In genomic region chr11:5803551-5803981, GRCm38 (mm10) we compare ENCODE assay signal across 9 mouse cellular contexts. TPM values are rescaled to one million over a fixed set of nuclear protein-coding genes. Genes with fewer than 3 reads are reported as not detected.
DNase-seq lines count a peak whose midpoint lies in the region; ATAC-seq and TF ChIP-seq lines count a peak whose summit lies in the region.
"Had no signal": no experiment of that assay in that cellular context is flagged by ENCODE, and none has a peak within 500 bp of the region (broad histone marks: within the 10 kb centered on the region; RNA-seq: fewer than 3 reads in every experiment).

Gene Pgam2, minus strand, starts transcription at chr11:5803733.

- H3K36me3 ChIP-seq in stomach, postnatal 0 days (ENCODE audit: control insufficient read depth, insufficient read depth, low read length), result peaks cover 7% of the 10 kb centered on the region

- TF ChIP-seq CTCF in brain, embryonic 14.5 days (IDR thresholded peaks at IDR 0.05; ENCODE audit: borderline replicate concordance, extremely low read depth, insufficient read depth, insufficient read length), result no peak
- TF ChIP-seq CTCF in stomach, postnatal 0 days (IDR thresholded peaks at IDR 0.05; ENCODE audit: low read depth), result no peak

- H3K4me2 ChIP-seq in stomach, postnatal 0 days (replicated peaks; ENCODE audit: low read depth), result no peak within 1 kb of the TSS

- WGBS in stomach, postnatal 0 days, result 45% methylated on average over 8 of the region's 8 CpGs

- no peak within 1 kb of the TSS for H3K27ac ChIP-seq in stomach, postnatal 0 days (replicated peaks)

- H3K4me3 ChIP-seq in stomach, postnatal 0 days (ENCODE audit: low read depth, low read length), result no peak within 1 kb of the TSS

- DNase-seq in layer of hippocampus, adult 18-20 months (ENCODE audit: low spot score in 2 of 2), result peak; percentile 36 to 41
- DNase-seq in layer of hippocampus, adult 9-10 months (ENCODE audit: low spot score), result no peak
- DNase-seq in brain, embryonic 14.5 days (ENCODE audit: low read depth), result peak; percentile 15
- peak; percentile 99 for DNase-seq in heart, adult 11 months
- peak; percentile 17 for DNase-seq in kidney, postnatal 14 days
- peak; percentile 16 for DNase-seq in stomach, postnatal 0 days (ENCODE audit: low spot score)
- DNase-seq in ovary, adult 18-20 months (ENCODE audit: low spot score), result no peak
- no peak for DNase-seq in thymus, postnatal 14 days

- H3K27me3 ChIP-seq in stomach, postnatal 0 days (ENCODE audit: control insufficient read depth, insufficient read depth, low read length), result no peaks in the 10 kb centered on the region
- H3K27me3 ChIP-seq: Patski had no signal

- TF ChIP-seq POLR2A in brain, embryonic 14.5 days (IDR thresholded peaks at IDR 0.05; ENCODE audit: borderline replicate concordance, extremely low read depth, insufficient read depth, insufficient read length, poor library complexity, severe bottlenecking), result no peak

- no peak within 1 kb of the TSS for H3K9ac ChIP-seq in stomach, postnatal 0 days (ENCODE audit: low read length)

- TF ChIP-seq EP300 in stomach, postnatal 0 days (optimal IDR thresholded peaks at IDR 0.05), result no peak

- H3K4me1 ChIP-seq in stomach, postnatal 0 days (replicated peaks; ENCODE audit: control insufficient read depth, insufficient read depth), result no peaks in the 10 kb centered on the region

- H3K9me3 ChIP-seq in stomach, postnatal 0 days (ENCODE audit: control insufficient read depth, low read length), result no peaks in the 10 kb centered on the region

- no peak for ATAC-seq in stomach, postnatal 0 days (ENCODE audit: low FRiP score, low TSS enrichment)
- ATAC-seq: Patski had no signal

RNA-seq across cellular contexts. Expression of gene Pgam2, which starts in this region (rescaled TPM):
- total RNA-seq in layer of hippocampus, adult 18-20 months (2021), result 10 to 100 TPM; 11.6 to 17.7 TPM
- polyA plus RNA-seq in brain, embryonic 14.5 days (2012; rRNA removed), result 0.59 and 0.82 TPM in 2 replicates
- 2.8 and 3.9 TPM in 2 replicates for polyA plus RNA-seq in stomach, postnatal 0 days (2015; fragmentation: Nextera tagmentation; extraction: Ambion mirVana)

Comparison
In these comparisons a context has a peak if more than half of its experiments do, and no peak if none do; other contexts are left out.
1. DNase-seq: peak in layer of hippocampus, adult 18-20 months (2 of 2), heart, adult 11 months (single experiment), kidney, postnatal 14 days (single experiment) and stomach, postnatal 0 days (single experiment); none in layer of hippocampus, adult 9-10 months (single experiment), ovary, adult 18-20 months (single experiment) and thymus, postnatal 14 days (single experiment).
2. Peak in DNase-seq in brain, embryonic 14.5 days; RNA of the gene not detected or under 1 TPM.